Mouse (Mus musculus): ENCODE measurements around the gene Cnnm1.

DNA sequence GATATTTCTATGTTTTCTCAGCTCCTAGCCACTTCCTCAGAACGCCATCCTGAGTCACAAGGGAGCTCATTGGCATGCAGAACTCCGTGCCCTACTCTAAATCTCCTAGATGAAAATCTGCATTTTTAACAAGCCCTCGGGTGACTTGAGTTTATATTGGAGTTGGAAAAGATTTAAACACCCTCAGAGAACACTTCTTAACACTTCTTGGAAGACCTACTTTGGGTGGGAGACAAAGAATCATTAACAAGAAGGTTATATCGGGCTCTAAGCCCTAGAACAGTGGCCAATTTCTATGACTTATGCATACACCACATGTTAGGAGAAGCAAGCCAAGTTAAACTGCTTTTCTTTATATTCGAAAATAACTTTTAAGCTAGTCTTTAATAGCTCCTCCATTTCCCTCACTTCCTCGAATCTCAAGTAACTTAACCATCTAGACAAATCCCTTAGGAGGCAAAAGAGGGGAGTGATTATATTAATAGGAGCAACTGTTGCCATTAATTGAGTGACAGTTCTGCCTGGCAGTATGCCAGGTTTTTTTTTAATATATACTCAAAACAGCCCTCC lies 4.5 kb downstream of the Cnnm1 start:
- TF ChIP-seq POLR2A (IDR thresholded peaks at IDR 0.05; ENCODE audit: borderline replicate concordance, extremely low read depth, low read depth, low read length) (no peak), CTCF (IDR thresholded peaks at IDR 0.05; ENCODE audit: insufficient read depth, low read length) (no peak)

Data from lung, adult 2 months (tissue).